Mouse (Mus musculus): ENCODE measurements around the gene Rev1. TPM values are rescaled to one million over a fixed set of nuclear protein-coding genes. Genes with fewer than 3 reads are reported as not detected.

Rev1 gene
- polyA plus RNA-seq, 1 experiment from 2014 or later, result 36.1 TPM

- no peak overlapping the region for H3K27ac ChIP-seq
- no peak overlapping the region for H3K4me2 ChIP-seq (replicated peaks)
- ATAC-seq (ENCODE audit: low FRiP score, low read depth), result no peak
- H3K27me3 ChIP-seq, result no peaks in the 10 kb centered on the region
- H3K36me3 ChIP-seq, result peaks cover 79% of the 10 kb centered on the region
- H3K9me3 ChIP-seq, result no peaks in the 10 kb centered on the region
- 88% methylated on average over 6 of the region's 6 CpGs for WGBS
- no peak overlapping the region for H3K9ac ChIP-seq
- no peaks in the 10 kb centered on the region for H3K4me1 ChIP-seq
- H3K4me3 ChIP-seq, result no peak overlapping the region
Observed at GRCm38 (mm10) chr1:38058417-38058816, 71.2 kb downstream of the Rev1 start.

- no peak for ATAC-seq (ENCODE audit: low FRiP score, low read depth)
- H3K4me3 ChIP-seq, result no peak overlapping the region
- H3K9ac ChIP-seq, result no peak overlapping the region
- no peak overlapping the region for H3K4me2 ChIP-seq (replicated peaks)
- no peaks in the 10 kb centered on the region for H3K27me3 ChIP-seq
- H3K36me3 ChIP-seq, result peaks cover 84% of the 10 kb centered on the region
- 78% methylated on average over 5 of the region's 5 CpGs for WGBS
- no peak overlapping the region for H3K27ac ChIP-seq
- no peaks in the 10 kb centered on the region for H3K4me1 ChIP-seq
- no peaks in the 10 kb centered on the region for H3K9me3 ChIP-seq
Observed at GRCm38 (mm10) chr1:38055176-38055575, 74.4 kb downstream of the Rev1 start.

GRCm38 (mm10) chr1:38049562-38049961 is 80.0 kb downstream of the Rev1 start:
- no peak overlapping the region for H3K27ac ChIP-seq
- H3K9ac ChIP-seq, result no peak overlapping the region
- no peak overlapping the region for H3K4me2 ChIP-seq (replicated peaks)
- WGBS, result 72% methylated on average over 4 of the region's 4 CpGs
- ATAC-seq (ENCODE audit: low FRiP score, low read depth), result no peak
- H3K27me3 ChIP-seq, result no peaks in the 10 kb centered on the region
- H3K4me1 ChIP-seq, result no peaks in the 10 kb centered on the region
- peaks cover 93% of the 10 kb centered on the region for H3K36me3 ChIP-seq
- no peak overlapping the region for H3K4me3 ChIP-seq
- H3K9me3 ChIP-seq, result no peaks in the 10 kb centered on the region

GRCm38 (mm10) chr1:38048121-38048520 is 81.5 kb downstream of the Rev1 start:
- Histone ChIP-seq H3K4me3 (no peak overlapping the region), H3K27ac (no peak overlapping the region), H3K36me3 (peaks cover 85% of the 10 kb centered on the region), H3K4me1 (no peaks in the 10 kb centered on the region), H3K9ac (no peak overlapping the region), H3K9me3 (no peaks in the 10 kb centered on the region), H3K27me3 (no peaks in the 10 kb centered on the region), H3K4me2 (replicated peaks) (no peak overlapping the region)
- 84% methylated on average over 3 of the region's 3 CpGs for WGBS
- no peak for ATAC-seq (ENCODE audit: low FRiP score, low read depth)

- Histone ChIP-seq H3K9me3 (no peaks in the 10 kb centered on the region), H3K27ac (no peak overlapping the region), H3K36me3 (peaks cover 83% of the 10 kb centered on the region), H3K4me1 (no peaks in the 10 kb centered on the region), H3K27me3 (no peaks in the 10 kb centered on the region), H3K4me2 (replicated peaks) (no peak overlapping the region), H3K9ac (no peak overlapping the region), H3K4me3 (no peak overlapping the region)
- WGBS, result 95% methylated on average over 2 of the region's 2 CpGs
- ATAC-seq (ENCODE audit: low FRiP score, low read depth), result no peak
Observed at GRCm38 (mm10) chr1:38038898-38039297, 90.7 kb downstream of the Rev1 start.

DNA sequence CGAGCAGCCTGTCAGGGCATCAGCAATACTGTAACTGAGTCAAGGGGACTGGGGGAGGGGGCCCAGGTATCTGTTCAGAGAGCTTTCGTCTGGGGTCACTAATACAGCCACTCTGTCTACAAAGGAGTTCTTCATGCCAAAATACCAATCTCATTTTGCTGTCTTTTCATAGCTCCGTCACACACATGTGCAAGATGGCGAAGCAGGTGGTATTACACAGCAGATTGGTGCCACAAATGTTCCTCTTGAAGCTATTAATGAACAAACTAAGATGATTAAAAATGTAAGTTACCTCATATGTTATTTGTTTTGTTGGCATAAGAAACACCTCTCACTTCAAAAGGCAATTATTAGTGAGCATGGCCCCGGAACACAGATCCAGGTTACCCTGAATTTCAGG is 92.2 kb downstream of the Rev1 start:
- Histone ChIP-seq H3K9ac (no peak overlapping the region), H3K4me3 (no peak overlapping the region), H3K4me1 (no peaks in the 10 kb centered on the region), H3K4me2 (replicated peaks) (no peak overlapping the region), H3K36me3 (peaks cover 85% of the 10 kb centered on the region), H3K27me3 (no peaks in the 10 kb centered on the region), H3K9me3 (no peaks in the 10 kb centered on the region), H3K27ac (no peak overlapping the region)
- no peak for ATAC-seq (ENCODE audit: low FRiP score, low read depth)
- 94% methylated on average over 5 of the region's 5 CpGs for WGBS

DNA sequence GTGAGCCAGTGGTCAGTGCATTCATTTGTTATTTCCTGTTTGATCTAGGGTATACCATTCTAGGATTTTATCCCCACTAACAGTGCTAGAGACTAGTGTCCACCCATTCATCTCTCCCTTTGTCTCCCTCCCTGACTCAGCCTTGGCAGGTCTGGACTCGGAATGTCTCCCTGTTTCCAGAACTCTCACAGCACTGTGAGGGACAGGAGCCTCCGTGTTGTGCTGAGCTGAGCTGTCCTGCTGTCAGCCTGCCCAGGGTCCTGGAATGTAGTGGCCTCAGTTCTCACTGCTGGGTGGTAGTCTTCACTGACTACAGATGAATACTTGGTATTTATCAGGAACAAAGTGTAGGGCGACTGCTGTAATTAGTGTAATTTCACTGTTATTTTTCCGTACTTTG is 94.1 kb downstream of the Rev1 start:
- 86% methylated on average over 4 of the region's 4 CpGs for WGBS
- Histone ChIP-seq H3K27ac (no peak overlapping the region), H3K36me3 (peaks cover 79% of the 10 kb centered on the region), H3K9me3 (no peaks in the 10 kb centered on the region), H3K4me2 (replicated peaks) (no peak overlapping the region), H3K27me3 (no peaks in the 10 kb centered on the region), H3K4me1 (no peaks in the 10 kb centered on the region), H3K9ac (no peak overlapping the region), H3K4me3 (no peak overlapping the region)
- ATAC-seq (ENCODE audit: low FRiP score, low read depth), result no peak

DNA sequence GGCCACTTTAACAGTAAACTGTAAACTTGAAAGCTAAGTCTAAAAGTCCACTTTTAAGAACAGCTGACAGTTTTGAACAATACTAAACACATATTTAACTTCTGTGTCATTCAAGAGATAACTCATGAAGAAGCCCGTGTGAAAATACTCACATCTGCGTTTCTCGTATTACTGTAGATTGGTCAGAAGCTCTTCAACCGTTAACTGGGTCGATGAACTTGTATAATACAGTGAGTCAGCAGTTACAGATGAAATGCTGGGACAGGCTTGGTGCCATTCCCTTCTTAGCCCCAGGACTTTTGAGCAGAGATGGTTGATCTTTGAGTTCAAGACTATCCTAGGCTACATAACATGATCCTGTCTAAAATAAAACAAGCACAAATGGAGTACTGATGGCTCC is 98.2 kb downstream of the Rev1 start:
- no peaks in the 10 kb centered on the region for H3K4me1 ChIP-seq
- H3K9me3 ChIP-seq, result no peaks in the 10 kb centered on the region
- H3K27ac ChIP-seq, result no peak overlapping the region
- H3K36me3 ChIP-seq, result peaks cover 55% of the 10 kb centered on the region
- no peak overlapping the region for H3K9ac ChIP-seq
- 87% methylated on average over 5 of the region's 5 CpGs for WGBS
- H3K4me2 ChIP-seq (replicated peaks), result no peak overlapping the region
- H3K4me3 ChIP-seq, result no peak overlapping the region
- no peaks in the 10 kb centered on the region for H3K27me3 ChIP-seq
- ATAC-seq (ENCODE audit: low FRiP score, low read depth), result no peak

DNA sequence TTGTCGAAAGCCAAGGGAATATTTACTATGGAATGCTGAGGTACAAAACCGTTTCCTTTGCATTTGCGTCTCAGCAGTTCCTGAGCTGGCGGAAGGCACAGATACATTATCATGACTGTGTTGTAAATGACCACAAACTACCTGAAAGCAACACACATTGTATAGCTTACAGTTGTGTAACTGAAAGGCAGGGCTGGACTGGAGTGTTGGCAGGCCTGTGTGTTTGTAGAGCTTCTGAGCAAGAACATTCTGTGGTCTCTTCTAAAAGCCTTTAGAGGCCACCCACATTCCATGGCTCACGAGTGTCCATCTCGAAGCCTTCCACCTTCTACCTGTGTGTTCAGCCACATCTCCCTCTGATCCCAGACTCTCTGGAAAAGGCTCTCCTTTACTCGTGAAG is 102.3 kb downstream of the Rev1 start:
- H3K36me3 ChIP-seq, result peaks cover 51% of the 10 kb centered on the region
- WGBS, result 92% methylated on average over 7 of the region's 7 CpGs

DNA sequence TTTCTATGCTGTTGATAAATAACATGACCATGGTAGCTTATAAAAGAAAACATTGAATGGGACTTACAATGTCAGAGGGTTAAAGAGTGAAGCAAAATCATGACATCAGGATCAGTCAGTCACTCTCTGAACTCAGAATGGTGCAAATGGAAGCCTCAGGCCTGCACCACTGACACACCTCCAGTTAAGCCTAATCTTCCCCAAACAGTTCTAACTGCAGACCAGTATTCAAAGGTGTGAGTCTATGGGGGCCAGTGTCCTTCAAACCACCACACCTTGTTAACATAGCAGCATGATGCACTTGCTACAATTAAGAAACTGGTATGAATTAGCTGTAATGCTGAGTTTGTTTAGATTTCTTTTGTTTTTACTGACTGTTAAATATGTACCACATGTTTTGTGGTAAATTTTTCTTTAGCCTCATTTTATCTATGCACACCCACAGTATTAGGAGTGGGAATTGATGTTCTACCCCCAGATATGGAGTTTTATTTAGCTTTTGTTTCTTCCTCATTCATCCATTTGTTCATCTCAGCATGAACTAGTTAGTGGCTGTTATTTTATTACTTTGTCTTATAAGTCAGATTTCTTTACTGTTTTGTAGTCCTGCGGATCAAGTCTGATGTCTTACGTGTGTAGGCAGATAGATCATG is 114.9 kb downstream of the Rev1 start:
- no peak overlapping the region for H3K4me3 ChIP-seq
- H3K4me2 ChIP-seq (replicated peaks), result no peak overlapping the region
- H3K27me3 ChIP-seq, result no peaks in the 10 kb centered on the region
- no peak overlapping the region for H3K9ac ChIP-seq
- peaks cover 22% of the 10 kb centered on the region for H3K36me3 ChIP-seq
- no peaks in the 10 kb centered on the region for H3K4me1 ChIP-seq
- H3K9me3 ChIP-seq, result no peaks in the 10 kb centered on the region
- H3K27ac ChIP-seq, result no peak overlapping the region
- 92% methylated on average over 2 of the region's 2 CpGs for WGBS
- no peak for ATAC-seq (ENCODE audit: low FRiP score, low read depth)

More for the DNA sequence above, 102.3 kb downstream of the Rev1 start:
- H3K4me2 ChIP-seq (replicated peaks), result no peak overlapping the region
- H3K9me3 ChIP-seq, result no peaks in the 10 kb centered on the region
- no peak overlapping the region for H3K9ac ChIP-seq
- H3K4me3 ChIP-seq, result no peak overlapping the region
- no peak overlapping the region for H3K27ac ChIP-seq
- H3K27me3 ChIP-seq, result no peaks in the 10 kb centered on the region
- no peak for ATAC-seq (ENCODE audit: low FRiP score, low read depth)
- no peaks in the 10 kb centered on the region for H3K4me1 ChIP-seq

GRCm38 (mm10) chr1:38012509-38012908 is 117.1 kb downstream of the Rev1 start:
- no peak overlapping the region for H3K27ac ChIP-seq
- no peak for ATAC-seq (ENCODE audit: low FRiP score, low read depth)
- H3K27me3 ChIP-seq, result no peaks in the 10 kb centered on the region
- H3K4me2 ChIP-seq (replicated peaks), result no peak overlapping the region
- no peaks in the 10 kb centered on the region for H3K9me3 ChIP-seq
- H3K4me3 ChIP-seq, result no peak overlapping the region
- no peak overlapping the region for H3K9ac ChIP-seq
- H3K4me1 ChIP-seq, result peaks cover 3% of the 10 kb centered on the region; the same call in 1 of the 2 replicates
- 0 out of 2 replicates have a peak, but pooled peaks cover under 1% of the 10 kb centered on the region for H3K36me3 ChIP-seq

GRCm38 (mm10) chr1:38012104-38012503 is 117.5 kb downstream of the Rev1 start:
- Histone ChIP-seq H3K4me1 (peaks cover 3% of the 10 kb centered on the region; the same call in 1 of the 2 replicates), H3K9ac (no peak overlapping the region), H3K27me3 (no peaks in the 10 kb centered on the region), H3K4me3 (no peak overlapping the region), H3K4me2 (replicated peaks) (no peak overlapping the region), H3K36me3 (no peaks in the 10 kb centered on the region), H3K9me3 (no peaks in the 10 kb centered on the region), H3K27ac (no peak overlapping the region)
- ATAC-seq (ENCODE audit: low FRiP score, low read depth), result no peak
- WGBS, result 86% methylated on average over 3 of the region's 3 CpGs

GRCm38 (mm10) chr1:38011647-38012046 is 118.0 kb downstream of the Rev1 start:
- H3K4me2 ChIP-seq (replicated peaks), result no peak overlapping the region
- no peak overlapping the region for H3K4me3 ChIP-seq
- no peaks in the 10 kb centered on the region for H3K36me3 ChIP-seq
- H3K4me1 ChIP-seq, result peaks cover 3% of the 10 kb centered on the region; the same call in 1 of the 2 replicates
- no peaks in the 10 kb centered on the region for H3K9me3 ChIP-seq
- no peak overlapping the region for H3K27ac ChIP-seq
- WGBS, result 91% methylated on average over 6 of the region's 6 CpGs
- no peak for ATAC-seq (ENCODE audit: low FRiP score, low read depth)
- no peaks in the 10 kb centered on the region for H3K27me3 ChIP-seq
- H3K9ac ChIP-seq, result no peak overlapping the region

Data from limb, embryonic 13.5 days (tissue).